Mouse (Mus musculus) hindbrain, embryonic 15.5 days (tissue): Measurements from ENCODE around the gene Agpat3. TPM values are rescaled to one million over a fixed set of nuclear protein-coding genes. Genes with fewer than 3 reads are reported as not detected.

Experiments
- microRNA-seq: library from miRNA; unstranded; fragments of <30 nt; microRNA quantifications from one replicate; pipeline ENCODE4, GENCODE M21; 2016
- polyA plus RNA-seq: library from polyadenylated mRNA; unstranded; fragments of >200 nt; fragmentation: Nextera tagmentation; extraction: Ambion mirVana; gene quantifications from 2 replicates; pipeline ENCODE4 v1.2.1, GENCODE M21; 2015

Gene Agpat3
- polyA plus RNA-seq, 1 experiment from 2014 or later: 83.5 TPM

Small RNA genes lying within 50 kb of the gene (microRNA-seq; reads per million reads assigned to microRNA genes)
- gene Mir7659: not detected

Other genes with a start within 250 kb of the Agpat3 start
- 27.7 and 29.9 TPM in 2 replicates for gene D10Jhu81e, start 182.7 kb downstream of the Agpat3 start, polyA plus RNA-seq
- gene Pwp2, start 167.3 kb downstream of the Agpat3 start, polyA plus RNA-seq: 16.6 and 16.8 TPM in 2 replicates
- gene Trappc10, start 107.8 kb downstream of the Agpat3 start, polyA plus RNA-seq: 27.5 and 29.4 TPM in 2 replicates
- 402 and 403 TPM in 2 replicates for gene Rrp1, start 60.6 kb upstream of the Agpat3 start, polyA plus RNA-seq
- 90.9 and 95.0 TPM in 2 replicates for gene Cstb, start 73.2 kb upstream of the Agpat3 start, polyA plus RNA-seq
- 46.5 and 49.8 TPM in 2 replicates for gene Pdxk, start 112.5 kb upstream of the Agpat3 start, polyA plus RNA-seq
- gene Olfr1358, start 164.9 kb upstream of the Agpat3 start, polyA plus RNA-seq: not detected in 2 replicates
- 65.0 and 69.9 TPM in 2 replicates for gene Ilvbl, start 221.9 kb upstream of the Agpat3 start, polyA plus RNA-seq
- 3.1 and 4.2 TPM in 2 replicates for gene Syde1, start 239.5 kb upstream of the Agpat3 start, polyA plus RNA-seq